Mouse (Mus musculus) hindbrain, embryonic 10.5 days (tissue): ENCODE results near the gene Cited1. TPM values are rescaled to one million over a fixed set of nuclear protein-coding genes. Genes with fewer than 3 reads are reported as not detected.

Experiments
- polyA plus RNA-seq: library from polyadenylated mRNA; unstranded; fragments of >200 nt; fragmentation: Nextera tagmentation; extraction: Ambion mirVana; gene quantifications from 2 replicates; pipeline ENCODE4 v1.2.1, GENCODE M21; 2016

Gene Cited1
- polyA plus RNA-seq, 1 experiment from 2014 or later, result 16.1 TPM

Other genes starting within 250 kb of the Cited1 start
- 2.8 and 3.6 TPM in 2 replicates for gene Rtl5, start 180.9 kb downstream of the Cited1 start, polyA plus RNA-seq
- gene Pin4, start 132.7 kb downstream of the Cited1 start, polyA plus RNA-seq, result 85.5 and 89.4 TPM in 2 replicates
- 13.7 and 21.8 TPM in 2 replicates for gene Ercc6l, start 95.1 kb downstream of the Cited1 start, polyA plus RNA-seq
- gene Rps4x, start 62.8 kb downstream of the Cited1 start, polyA plus RNA-seq, result 569 and 666 TPM in 2 replicates